Mouse (Mus musculus) olfactory bulb, adult 2 months (tissue): ENCODE data around the gene Cbfa2t2.

Experiments used
- CTCF ChIP-seq: fragments of 200-500 bp; IDR thresholded peaks from 2 replicates; pipeline ENCODE4 v1.5.1; 2012; ENCODE audit warnings: low read depth, mild to moderate bottlenecking, low read length, moderate library complexity; ENCODE audit not compliant: insufficient read depth
- POLR2A ChIP-seq: fragments of 200-500 bp; IDR thresholded peaks from 2 replicates; pipeline ENCODE4 v1.6.1; 2012; ENCODE audit warnings: mild to moderate bottlenecking, low read depth, low read length, moderate library complexity; ENCODE audit not compliant: insufficient read depth

GRCm38 (mm10) chr2:154552424-154552907, 116.2 kb downstream of the Cbfa2t2 start:
- TF ChIP-seq CTCF (peak; percentile 46; the same call in 1 of the 2 replicates), POLR2A (no peak)
